In the genomic region with DNA sequence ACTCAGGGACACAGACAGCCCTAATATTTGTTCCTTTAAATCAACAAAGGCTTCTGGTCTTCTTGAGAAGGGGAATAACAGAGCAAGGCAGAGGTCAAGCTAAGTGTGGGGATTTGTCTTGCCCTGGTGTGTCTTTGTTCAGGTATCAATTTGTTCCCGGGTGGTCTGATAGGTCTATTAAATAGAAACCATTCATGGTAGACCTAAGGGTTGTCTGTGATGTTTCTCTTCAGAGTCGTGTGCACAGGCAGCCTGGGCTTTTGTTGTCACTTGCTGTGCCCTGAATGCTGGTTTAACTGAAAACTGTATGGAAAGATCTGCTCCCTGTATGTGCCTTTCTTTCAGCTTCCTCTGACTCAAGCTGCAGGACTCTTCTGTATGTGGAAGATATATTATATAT, we compare ENCODE assay signal across 28 mouse cellular contexts.
A peak's percentile ranks its signal among the peaks of the same experiment; 100 is the strongest.
DNase-seq lines count a peak whose midpoint lies in the region; ATAC-seq lines count a peak whose summit lies in the region.
"Had no signal": no experiment of that assay in that cellular context is flagged by ENCODE, and none has a peak within 500 bp of the region (broad histone marks: within the 10 kb centered on the region; RNA-seq: fewer than 3 reads in every experiment).

No protein-coding gene starts in this region.

- no peak overlapping the region for H3K4me3 ChIP-seq in forebrain, embryonic 13.5 days
- H3K4me3 ChIP-seq in forebrain, embryonic 16.5 days (replicated peaks; ENCODE audit: low read length), result no peak overlapping the region
- no peak overlapping the region for H3K4me3 ChIP-seq in midbrain, embryonic 13.5 days (replicated peaks)
- H3K4me3 ChIP-seq in midbrain, embryonic 14.5 days (replicated peaks; ENCODE audit: low read depth, low read length), result no peak overlapping the region
- H3K4me3 ChIP-seq: embryonic facial prominence, embryonic 12.5 days; heart, embryonic 13.5 days; hindbrain, embryonic 10.5 days; kidney, embryonic 15.5 days; layer of hippocampus, adult 2 months; left cerebral cortex, adult 2 months; limb, embryonic 13.5 days had no signal

- no peaks in the 10 kb centered on the region for H3K4me1 ChIP-seq in forebrain, embryonic 13.5 days
- H3K4me1 ChIP-seq in forebrain, embryonic 16.5 days (replicated peaks; ENCODE audit: control insufficient read depth, insufficient read depth, low read length), result no peaks in the 10 kb centered on the region
- no peaks in the 10 kb centered on the region for H3K4me1 ChIP-seq in midbrain, embryonic 13.5 days (replicated peaks)
- H3K4me1 ChIP-seq in midbrain, embryonic 14.5 days (ENCODE audit: control insufficient read depth, insufficient read depth, low read length), result no peaks in the 10 kb centered on the region
- H3K4me1 ChIP-seq: embryonic facial prominence, embryonic 12.5 days; heart, embryonic 13.5 days; kidney, embryonic 15.5 days; limb, embryonic 13.5 days had no signal

- ATAC-seq in forebrain, embryonic 13.5 days, result peak; percentile 68; the same call in 1 of the 2 replicates
- no peak for ATAC-seq in forebrain, embryonic 16.5 days
- peak; percentile 73 for ATAC-seq in midbrain, embryonic 13.5 days
- ATAC-seq in midbrain, embryonic 14.5 days (ENCODE audit: low FRiP score, low TSS enrichment), result no peak
- ATAC-seq: hindbrain, embryonic 16.5 days; Patski had no signal

- no peak overlapping the region for H3K4me2 ChIP-seq in forebrain, embryonic 13.5 days
- H3K4me2 ChIP-seq in forebrain, embryonic 16.5 days (ENCODE audit: low read length), result no peak overlapping the region
- no peak overlapping the region for H3K4me2 ChIP-seq in midbrain, embryonic 13.5 days (replicated peaks)
- H3K4me2 ChIP-seq in midbrain, embryonic 14.5 days (ENCODE audit: low read length), result no peak overlapping the region
- H3K4me2 ChIP-seq: embryonic facial prominence, embryonic 12.5 days; heart, embryonic 13.5 days; kidney, embryonic 15.5 days; limb, embryonic 13.5 days; liver, embryonic 11.5 days had no signal

- no peaks in the 10 kb centered on the region for H3K36me3 ChIP-seq in forebrain, embryonic 13.5 days (ENCODE audit: poor library complexity, severe bottlenecking)
- H3K36me3 ChIP-seq in forebrain, embryonic 16.5 days (ENCODE audit: control insufficient read depth, insufficient read depth), result no peaks in the 10 kb centered on the region
- H3K36me3 ChIP-seq in midbrain, embryonic 13.5 days, result no peaks in the 10 kb centered on the region
- no peaks in the 10 kb centered on the region for H3K36me3 ChIP-seq in midbrain, embryonic 14.5 days (ENCODE audit: control insufficient read depth, insufficient read depth, low read length)
- H3K36me3 ChIP-seq: embryonic facial prominence, embryonic 12.5 days; heart, embryonic 13.5 days; hindbrain, embryonic 10.5 days; kidney, embryonic 15.5 days; limb, embryonic 13.5 days had no signal

- no peaks in the 10 kb centered on the region for H3K27me3 ChIP-seq in forebrain, embryonic 13.5 days
- no peaks in the 10 kb centered on the region for H3K27me3 ChIP-seq in forebrain, embryonic 16.5 days (replicated peaks; ENCODE audit: control insufficient read depth, insufficient read depth, low read length)
- H3K27me3 ChIP-seq in midbrain, embryonic 13.5 days, result no peaks in the 10 kb centered on the region
- H3K27me3 ChIP-seq in midbrain, embryonic 14.5 days (ENCODE audit: control insufficient read depth, insufficient read depth, low read length), result no peaks in the 10 kb centered on the region
- H3K27me3 ChIP-seq: embryonic facial prominence, embryonic 12.5 days; heart, embryonic 13.5 days; kidney, embryonic 15.5 days; limb, embryonic 13.5 days; Patski had no signal

- H3K9me3 ChIP-seq in forebrain, embryonic 13.5 days (replicated peaks), result no peaks in the 10 kb centered on the region
- H3K9me3 ChIP-seq in forebrain, embryonic 16.5 days (ENCODE audit: control insufficient read depth, low read length), result no peaks in the 10 kb centered on the region
- H3K9me3 ChIP-seq in midbrain, embryonic 13.5 days, result no peaks in the 10 kb centered on the region
- no peaks in the 10 kb centered on the region for H3K9me3 ChIP-seq in midbrain, embryonic 14.5 days (ENCODE audit: control insufficient read depth, low read length)
- H3K9me3 ChIP-seq: embryonic facial prominence, embryonic 12.5 days; heart, embryonic 13.5 days; hindbrain, embryonic 10.5 days; kidney, embryonic 15.5 days; limb, embryonic 13.5 days had no signal

- no peak overlapping the region for H3K27ac ChIP-seq in forebrain, embryonic 13.5 days
- no peak overlapping the region for H3K27ac ChIP-seq in forebrain, embryonic 16.5 days (ENCODE audit: low read length)
- H3K27ac ChIP-seq in midbrain, embryonic 13.5 days, result no peak overlapping the region
- H3K27ac ChIP-seq in midbrain, embryonic 14.5 days (replicated peaks; ENCODE audit: low read depth, low read length), result no peak overlapping the region
- H3K27ac ChIP-seq: embryonic facial prominence, embryonic 12.5 days; heart, embryonic 13.5 days; hindbrain, embryonic 10.5 days; kidney, embryonic 15.5 days; layer of hippocampus, adult 2 months; left cerebral cortex, adult 2 months; limb, embryonic 13.5 days had no signal

- DNase-seq in midbrain, embryonic 14.5 days, result no peak
- peak; percentile 30 for DNase-seq in embryo, embryonic 10.5 days (ENCODE audit: low spot score)
- DNase-seq in natural killer cell, adult 2 months (ENCODE audit: low spot score in 2 of 2), result no peak
- DNase-seq in right cerebral cortex, postnatal 4 days, result no peak
- DNase-seq: adrenal gland, postnatal 25 days; cerebellum, adult 18-20 months; cerebellum, postnatal 10 days; gastrocnemius, postnatal 10 days; heart, postnatal 10 days; kidney, adult 18-20 months; kidney, postnatal 36 days; lung, postnatal 36 days; right cerebral cortex, adult 18-20 months; thymus, adult 2 months; thymus, postnatal 36 days had no signal

- 7% methylated on average over 2 of the region's 2 CpGs for WGBS in forebrain, embryonic 13.5 days
- WGBS in forebrain, embryonic 16.5 days, result 13% methylated on average over 2 of the region's 2 CpGs
- 8% methylated on average over 2 of the region's 2 CpGs for WGBS in midbrain, embryonic 13.5 days
- 2% methylated on average over 2 of the region's 2 CpGs for WGBS in midbrain, embryonic 14.5 days

- H3K9ac ChIP-seq in forebrain, embryonic 13.5 days, result no peak overlapping the region
- no peak overlapping the region for H3K9ac ChIP-seq in forebrain, embryonic 16.5 days (replicated peaks; ENCODE audit: low read depth, low read length)
- H3K9ac ChIP-seq in midbrain, embryonic 13.5 days (replicated peaks), result no peak overlapping the region
- H3K9ac ChIP-seq in midbrain, embryonic 14.5 days (replicated peaks; ENCODE audit: low read length), result no peak overlapping the region
- H3K9ac ChIP-seq: embryonic facial prominence, embryonic 12.5 days; heart, embryonic 13.5 days; kidney, embryonic 15.5 days; limb, embryonic 13.5 days had no signal

Comparison
In these comparisons a context has a peak if more than half of its experiments do, and no peak if none do; other contexts are left out.
1. ATAC-seq: peak in forebrain, embryonic 13.5 days (single experiment) and midbrain, embryonic 13.5 days (single experiment); none in forebrain, embryonic 16.5 days (single experiment) and midbrain, embryonic 14.5 days (single experiment).